Mouse (Mus musculus) ES-Bruce4 (cell line): Measurements from ENCODE around the gene Chst15. TPM values are rescaled to one million over a fixed set of nuclear protein-coding genes. Genes with fewer than 3 reads are reported as not detected.

Source experiments
- H3K27ac ChIP-seq: 2 replicates; pipeline ENCODE4 v1.5.1; 2012; ENCODE audit warnings: low read length, inconsistent platforms; ENCODE audit not compliant: insufficient read depth
- H3K27me3 ChIP-seq: 2 replicates; pipeline ENCODE4 v1.6.1; 2012; ENCODE audit warnings: mild to moderate bottlenecking, low read length, inconsistent platforms; ENCODE audit not compliant: control insufficient read depth, poor library complexity, insufficient read depth, severe bottlenecking
- H3K36me3 ChIP-seq: 2 replicates; pipeline ENCODE4 v1.6.1; 2012; ENCODE audit warnings: inconsistent platforms, mild to moderate bottlenecking, low read length, moderate library complexity; ENCODE audit not compliant: control insufficient read depth, poor library complexity, insufficient read depth, severe bottlenecking
- H3K4me1 ChIP-seq: one replicate; pipeline ENCODE4 v1.8.1; 2011; ENCODE audit warnings: low read length; ENCODE audit not compliant: control insufficient read depth, insufficient read depth
- H3K4me3 ChIP-seq: 2 replicates; pipeline ENCODE4 v1.5.1; 2011; ENCODE audit warnings: low read depth, mild to moderate bottlenecking, low read length
- H3K9ac ChIP-seq: 2 replicates; pipeline ENCODE4 v1.6.1; 2012; ENCODE audit warnings: low read depth, mild to moderate bottlenecking, inconsistent platforms; ENCODE audit not compliant: poor library complexity, severe bottlenecking
- H3K9me3 ChIP-seq: replicated peaks from 2 replicates; pipeline ENCODE4 v1.6.1; 2012; ENCODE audit warnings: mild to moderate bottlenecking, low read length, inconsistent platforms; ENCODE audit not compliant: control insufficient read depth, poor library complexity, insufficient read depth, severe bottlenecking
- CTCF ChIP-seq: IDR thresholded peaks from one replicate; pipeline ENCODE4 v1.8.1; 2011; ENCODE audit warnings: low read depth, low read length
- EP300 ChIP-seq: IDR thresholded peaks from 2 replicates; pipeline ENCODE4 v1.6.1; 2011; ENCODE audit warnings: low read depth, low read length; ENCODE audit not compliant: insufficient read depth
- POLR2A ChIP-seq: IDR thresholded peaks from one replicate; pipeline ENCODE4 v1.8.1; 2011; ENCODE audit warnings: low read length; ENCODE audit not compliant: insufficient read depth
- polyA plus RNA-seq: library from polyadenylated mRNA; stranded (reverse); fragments of >200 nt; gene quantifications from 2 replicates; pipeline ENCODE4 v1.2.4, GENCODE M21; 2011; ENCODE audit warnings: low read depth; ENCODE audit not compliant: missing spikeins, insufficient read depth, insufficient read length

Chst15 gene
- polyA plus RNA-seq, 1 experiment, result 15.4 TPM

GRCm38 (mm10) chr7:132211920-132212701 is 104.9 kb downstream of the Chst15 start:
- Histone ChIP-seq H3K4me3 (no peak overlapping the region), H3K9ac (no peak overlapping the region), H3K27ac (no peak overlapping the region), H3K4me1 (no peaks in the 10 kb centered on the region), H3K27me3 (no peaks in the 10 kb centered on the region; the same call in 1 of the 2 replicates), H3K36me3 (no peaks in the 10 kb centered on the region), H3K9me3 (peaks cover 2% of the 10 kb centered on the region; the same call in 1 of the 2 replicates)
- no peak for TF ChIP-seq CTCF
- no peak for TF ChIP-seq EP300
- TF ChIP-seq POLR2A, result no peak

DNA sequence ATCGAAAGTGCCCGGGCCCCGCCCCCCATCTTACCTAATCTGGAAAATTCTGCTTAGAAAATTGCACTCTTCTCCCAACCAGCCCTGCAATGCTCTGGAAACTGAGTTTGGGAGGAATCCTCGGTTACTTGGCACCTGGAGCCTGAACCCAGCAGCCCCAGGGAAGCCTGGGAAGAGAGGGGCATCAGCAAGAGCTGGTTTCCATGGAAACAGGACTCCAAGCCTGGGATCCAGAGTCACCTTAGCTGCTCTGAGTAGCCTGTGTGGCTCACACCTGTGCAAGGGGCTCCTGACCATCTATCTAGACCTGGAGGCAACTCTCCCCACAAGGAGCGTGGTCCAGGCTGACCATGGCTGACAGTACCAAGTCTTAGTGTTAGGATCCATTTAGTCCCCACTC is 106.4 kb downstream of the Chst15 start:
- Histone ChIP-seq H3K9ac (no peak overlapping the region), H3K4me1 (no peaks in the 10 kb centered on the region), H3K36me3 (no peaks in the 10 kb centered on the region), H3K27me3 (no peaks in the 10 kb centered on the region), H3K9me3 (no peaks in the 10 kb centered on the region), H3K27ac (no peak overlapping the region), H3K4me3 (no peak overlapping the region)
- TF ChIP-seq POLR2A (no peak), CTCF (no peak)

DNA sequence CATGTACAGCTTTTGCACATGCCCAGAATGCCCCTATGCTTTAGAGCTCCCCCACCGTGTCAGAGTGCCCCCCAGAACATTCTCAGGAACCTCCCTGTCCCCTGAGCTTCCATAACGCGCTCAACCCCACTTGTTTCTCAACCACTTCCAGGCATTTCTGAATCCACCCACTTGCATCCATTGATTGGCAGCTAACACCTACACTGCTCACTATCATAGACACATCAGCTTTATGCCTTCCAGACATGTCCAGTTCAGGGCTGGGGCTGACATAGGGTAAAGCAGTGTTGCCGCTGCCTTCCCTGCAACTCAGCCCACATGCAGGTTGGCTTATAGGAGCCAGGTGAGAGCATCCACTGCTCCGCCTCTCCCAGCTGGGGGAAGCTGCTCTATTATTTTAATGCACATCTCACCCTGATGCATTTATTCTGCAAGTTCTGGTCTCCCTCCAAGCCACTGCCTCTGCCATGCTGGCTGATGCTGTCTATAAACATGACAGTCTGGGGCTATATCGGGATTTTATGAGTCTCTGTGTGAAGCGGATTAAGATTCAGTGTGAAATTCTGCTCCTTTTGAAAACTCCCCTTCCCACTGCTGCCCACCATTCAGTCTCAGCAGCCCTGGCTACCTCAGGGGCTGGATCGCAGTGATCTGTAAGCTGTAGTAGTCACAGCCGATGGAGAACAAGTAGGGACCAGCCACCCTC is 107.9 kb downstream of the Chst15 start:
- H3K4me3 ChIP-seq, result no peak overlapping the region
- TF ChIP-seq EP300 (no peak), POLR2A (no peak), CTCF (no peak)
- H3K27me3 ChIP-seq, result no peaks in the 10 kb centered on the region
- no peaks in the 10 kb centered on the region for H3K36me3 ChIP-seq
- H3K27ac ChIP-seq, result no peak overlapping the region
- H3K9me3 ChIP-seq, result no peaks in the 10 kb centered on the region
- H3K9ac ChIP-seq, result no peak overlapping the region
- H3K4me1 ChIP-seq, result no peaks in the 10 kb centered on the region

DNA sequence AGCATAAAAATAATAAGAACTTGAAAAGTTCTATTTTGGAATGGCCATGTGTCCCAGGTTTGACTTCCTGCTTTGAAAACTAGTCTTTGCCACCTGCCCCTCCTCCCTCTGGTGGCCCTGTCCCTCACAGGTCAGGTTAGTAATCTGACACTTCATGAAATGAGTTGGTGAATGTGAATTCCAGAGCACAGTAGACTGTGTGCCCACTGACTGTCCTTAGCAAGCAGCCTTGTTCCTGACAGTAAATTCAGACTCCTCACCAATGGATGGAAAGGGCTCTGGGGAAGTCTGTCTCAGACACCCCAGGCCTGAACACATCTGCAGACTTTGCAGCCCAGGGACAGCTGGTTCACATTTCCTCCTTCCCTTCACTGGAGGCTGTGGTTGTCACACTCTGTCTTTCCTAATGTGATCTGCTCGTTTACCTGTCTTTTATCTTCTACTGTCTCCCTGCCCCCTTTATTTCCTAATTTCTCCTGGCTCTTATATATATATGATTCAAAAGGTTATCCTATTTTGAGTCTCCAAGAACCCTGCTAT is 112.9 kb downstream of the Chst15 start:
- H3K36me3 ChIP-seq, result no peaks in the 10 kb centered on the region
- H3K27me3 ChIP-seq, result no peaks in the 10 kb centered on the region
- no peaks in the 10 kb centered on the region for H3K4me1 ChIP-seq
- no peak overlapping the region for H3K9ac ChIP-seq
- H3K27ac ChIP-seq, result no peak overlapping the region
- no peaks in the 10 kb centered on the region for H3K9me3 ChIP-seq
- H3K4me3 ChIP-seq, result no peak overlapping the region
- TF ChIP-seq CTCF (no peak), EP300 (no peak), POLR2A (no peak)

DNA sequence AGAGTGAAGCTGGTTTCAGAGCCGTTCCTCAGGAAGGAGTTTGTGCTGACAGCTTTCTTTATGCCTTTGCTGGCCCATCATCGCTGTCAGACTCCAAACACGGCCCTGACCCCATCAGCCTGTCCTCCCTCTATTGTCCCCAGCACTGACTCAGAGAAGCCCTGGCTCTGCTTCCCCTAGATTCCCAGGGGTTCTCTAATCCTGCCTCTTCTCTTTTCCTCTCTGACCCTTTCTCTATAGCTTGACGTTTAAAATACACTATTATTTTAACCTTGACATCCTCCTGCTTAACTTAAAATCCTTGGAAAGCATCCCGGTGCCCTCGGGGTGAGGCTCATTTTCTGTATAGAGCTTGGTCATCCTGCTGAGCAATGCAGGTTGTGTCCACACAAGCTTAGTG is 117.3 kb downstream of the Chst15 start:
- H3K9ac ChIP-seq, result no peak overlapping the region
- no peaks in the 10 kb centered on the region for H3K4me1 ChIP-seq
- H3K9me3 ChIP-seq, result no peaks in the 10 kb centered on the region
- H3K27ac ChIP-seq, result no peak overlapping the region
- no peak for TF ChIP-seq POLR2A
- TF ChIP-seq CTCF, result no peak
- no peak for TF ChIP-seq EP300
- no peaks in the 10 kb centered on the region; the same call in 1 of the 2 replicates for H3K27me3 ChIP-seq
- H3K36me3 ChIP-seq, result no peaks in the 10 kb centered on the region
- no peak overlapping the region for H3K4me3 ChIP-seq

GRCm38 (mm10) chr7:132198806-132199205 is 118.2 kb downstream of the Chst15 start:
- H3K4me3 ChIP-seq, result no peak overlapping the region
- H3K27me3 ChIP-seq, result no peaks in the 10 kb centered on the region; the same call in 1 of the 2 replicates
- no peaks in the 10 kb centered on the region for H3K9me3 ChIP-seq
- no peak for TF ChIP-seq CTCF
- no peak for TF ChIP-seq EP300
- no peak for TF ChIP-seq POLR2A
- H3K9ac ChIP-seq, result no peak overlapping the region
- H3K36me3 ChIP-seq, result no peaks in the 10 kb centered on the region
- H3K4me1 ChIP-seq, result no peaks in the 10 kb centered on the region
- H3K27ac ChIP-seq, result no peak overlapping the region
